Mouse (Mus musculus): ENCODE measurements around the gene Rfx8. TPM values are rescaled to one million over a fixed set of nuclear protein-coding genes. Genes with fewer than 3 reads are reported as not detected.

The Rfx8 gene
- total RNA-seq, 2 experiments from 2014 or later: not detected

DNA sequence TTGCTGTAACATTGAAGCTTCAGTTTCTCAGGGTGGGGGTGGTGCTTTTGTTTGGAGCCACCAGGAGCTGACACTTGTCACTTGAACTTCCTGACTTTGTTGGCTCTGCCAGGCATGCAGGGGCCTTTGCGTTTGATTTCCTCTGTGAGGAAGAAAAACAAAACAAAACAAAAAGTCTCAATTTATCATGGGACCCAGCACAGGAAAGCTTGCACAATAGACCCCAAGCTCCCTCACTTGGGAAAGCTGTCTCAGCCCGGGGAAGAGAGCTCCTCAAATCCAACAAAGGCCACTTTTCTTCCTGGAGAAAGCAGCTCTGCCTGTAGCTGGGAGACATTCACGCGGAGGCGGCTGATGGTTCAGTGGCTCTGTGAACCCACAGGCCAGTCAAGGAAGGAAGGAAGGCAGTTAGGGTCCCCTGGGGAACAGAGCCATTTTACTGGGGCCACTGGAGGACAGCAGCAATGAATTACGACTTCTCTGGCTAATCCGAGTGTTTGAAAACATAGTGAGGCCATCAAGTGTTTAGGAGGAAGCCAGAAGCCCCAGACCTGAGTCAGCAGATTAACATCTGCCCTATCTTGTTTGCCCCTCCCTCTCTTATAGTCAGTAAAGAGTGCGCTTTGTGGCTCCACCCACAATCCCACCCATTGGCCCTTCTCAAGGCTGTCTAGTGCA, 15.3 kb upstream of the Rfx8 start:
- no peak for ATAC-seq (replicated peaks; ENCODE audit: low FRiP score, poor library complexity, severe bottlenecking)

DNA sequence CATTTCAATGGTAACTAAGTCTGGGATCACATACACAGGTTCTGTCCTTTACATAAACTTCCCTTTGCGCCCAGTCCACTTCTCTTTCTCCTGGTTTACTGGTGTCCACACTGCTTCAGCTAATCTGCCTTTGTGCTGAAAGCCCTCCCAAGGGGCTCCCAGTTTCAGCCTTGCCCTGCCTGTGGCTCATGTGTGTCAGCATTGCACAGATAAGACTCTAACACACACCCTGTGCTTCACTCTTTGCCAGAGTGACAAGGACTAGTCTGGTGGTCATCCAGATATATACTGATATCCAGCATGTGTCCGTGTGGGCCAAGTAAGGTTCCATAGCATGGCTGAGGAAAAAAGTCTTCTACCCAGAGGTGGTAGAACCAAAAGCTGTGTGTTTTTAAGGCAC, 14.7 kb upstream of the Rfx8 start:
- ATAC-seq (replicated peaks; ENCODE audit: low FRiP score, poor library complexity, severe bottlenecking): no peak

DNA sequence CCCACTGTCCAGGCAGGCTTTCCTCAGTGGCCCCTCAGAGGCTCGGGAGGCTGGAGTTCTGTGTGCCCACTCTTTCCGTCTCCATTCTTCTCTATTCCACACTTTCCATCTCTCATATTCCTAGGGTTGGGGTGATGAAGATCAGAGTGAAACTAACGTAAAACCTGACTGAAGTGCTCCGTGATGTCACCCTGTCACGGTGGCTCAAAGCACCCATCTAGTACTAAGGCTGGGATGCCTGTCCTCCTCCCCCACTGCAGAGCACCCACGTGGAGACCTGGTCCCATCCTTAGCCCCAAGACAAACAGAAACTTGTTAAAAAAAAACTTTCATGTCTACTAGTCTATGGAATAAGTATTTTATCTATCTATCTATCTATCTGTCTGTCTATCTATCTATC, 14.1 kb upstream of the Rfx8 start:
- no peak for ATAC-seq (replicated peaks; ENCODE audit: low FRiP score, poor library complexity, severe bottlenecking)

DNA sequence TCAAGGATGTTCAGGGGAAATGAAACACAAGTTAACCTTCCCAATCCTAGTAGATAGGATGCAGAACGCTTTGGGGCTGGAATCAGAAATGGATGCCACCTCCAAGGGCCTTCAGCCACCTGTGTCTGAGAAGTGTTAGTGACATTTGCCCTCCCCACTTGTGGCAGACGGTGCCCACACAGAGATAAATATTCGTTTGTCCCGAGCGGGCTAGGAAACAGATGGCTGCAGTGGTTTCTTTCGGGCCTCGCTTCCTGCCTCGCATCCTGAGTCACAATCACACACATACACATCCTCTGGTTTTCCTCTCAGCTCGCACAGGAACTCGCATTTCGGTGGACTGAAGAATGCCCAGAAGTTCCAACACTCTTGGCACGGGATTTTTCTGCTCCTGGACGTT, 13.5 kb upstream of the Rfx8 start:
- no peak for ATAC-seq (replicated peaks; ENCODE audit: low FRiP score, poor library complexity, severe bottlenecking)

DNA sequence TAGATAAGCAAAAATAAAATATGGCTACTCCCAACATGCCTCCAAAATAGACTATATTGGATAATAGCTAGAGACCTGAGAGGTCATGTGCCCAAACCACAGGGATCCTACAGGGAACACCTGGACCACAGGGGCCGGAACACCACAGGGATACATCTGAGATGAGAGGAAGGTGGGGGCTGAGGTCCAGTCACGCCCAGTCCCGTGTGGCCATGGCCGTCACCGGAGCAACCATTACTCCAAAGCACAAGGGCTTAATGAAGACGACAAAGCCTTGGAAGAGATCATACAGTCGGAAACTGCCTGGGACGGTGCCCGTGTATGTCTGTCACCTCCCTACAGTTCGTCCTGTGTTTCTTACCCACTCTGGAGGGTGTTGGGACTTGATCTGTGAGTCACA, 13.1 kb upstream of the Rfx8 start:
- no peak for ATAC-seq (replicated peaks; ENCODE audit: low FRiP score, poor library complexity, severe bottlenecking)

DNA sequence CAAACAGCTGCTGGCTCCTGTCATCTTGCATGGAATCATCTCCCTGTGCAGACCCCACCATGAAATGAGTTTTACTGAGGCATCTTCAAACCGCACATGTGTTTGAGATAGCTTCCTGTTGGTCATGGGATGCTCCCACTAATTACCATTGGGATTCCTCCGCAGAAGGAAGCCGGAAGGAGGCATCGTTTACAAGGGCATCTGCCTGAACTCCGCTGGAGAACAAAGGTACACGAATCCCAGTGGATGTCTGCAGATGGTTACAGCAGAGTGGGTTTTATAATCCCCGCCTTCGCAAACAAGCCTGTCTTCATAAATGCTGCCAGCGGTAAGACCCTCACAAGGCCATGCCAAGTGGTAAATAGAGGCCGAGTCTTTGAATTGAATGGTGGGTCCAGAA, 11.3 kb upstream of the Rfx8 start:
- ATAC-seq (replicated peaks; ENCODE audit: low FRiP score, poor library complexity, severe bottlenecking): no peak

DNA sequence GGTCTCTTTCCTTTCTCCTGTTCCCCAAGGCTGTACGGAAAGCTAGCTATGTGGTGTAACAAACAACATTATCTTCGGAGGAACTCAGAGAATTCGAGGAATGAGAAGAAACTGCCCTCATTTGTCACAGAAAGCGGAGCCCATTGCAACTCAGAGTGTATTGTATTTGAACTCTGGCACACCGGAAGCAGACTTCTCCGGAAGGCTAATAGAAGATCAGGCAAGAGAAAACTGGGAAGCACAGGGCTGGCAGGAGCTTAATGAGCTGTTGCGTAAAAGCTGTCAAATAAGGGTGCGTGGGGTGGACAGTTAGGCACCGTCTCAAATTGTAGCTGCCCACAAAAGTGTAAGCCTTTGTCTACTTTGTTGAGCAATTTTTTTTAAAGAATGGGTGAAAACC, 10.7 kb upstream of the Rfx8 start:
- ATAC-seq (replicated peaks; ENCODE audit: low FRiP score, poor library complexity, severe bottlenecking): no peak

DNA sequence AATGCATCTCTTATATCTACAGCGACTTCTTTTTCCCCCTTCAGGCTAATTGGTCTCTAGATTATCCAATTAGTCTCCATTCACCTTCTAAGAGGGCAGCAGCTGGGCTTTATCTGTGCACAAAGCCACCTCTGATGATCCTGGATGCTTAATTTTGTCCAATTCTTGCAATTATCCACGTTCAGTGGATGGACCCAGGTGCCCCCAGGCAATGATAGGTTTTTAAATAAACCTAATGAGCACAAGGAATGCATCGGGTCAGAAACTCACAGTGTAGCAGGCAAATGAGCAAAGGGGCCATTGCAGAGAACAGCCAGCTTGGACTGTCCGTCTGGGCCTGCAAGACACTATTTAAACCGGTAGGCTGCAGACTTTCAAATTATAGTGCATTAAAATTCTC, 10.1 kb upstream of the Rfx8 start:
- no peak for ATAC-seq (replicated peaks; ENCODE audit: low FRiP score, poor library complexity, severe bottlenecking)

DNA sequence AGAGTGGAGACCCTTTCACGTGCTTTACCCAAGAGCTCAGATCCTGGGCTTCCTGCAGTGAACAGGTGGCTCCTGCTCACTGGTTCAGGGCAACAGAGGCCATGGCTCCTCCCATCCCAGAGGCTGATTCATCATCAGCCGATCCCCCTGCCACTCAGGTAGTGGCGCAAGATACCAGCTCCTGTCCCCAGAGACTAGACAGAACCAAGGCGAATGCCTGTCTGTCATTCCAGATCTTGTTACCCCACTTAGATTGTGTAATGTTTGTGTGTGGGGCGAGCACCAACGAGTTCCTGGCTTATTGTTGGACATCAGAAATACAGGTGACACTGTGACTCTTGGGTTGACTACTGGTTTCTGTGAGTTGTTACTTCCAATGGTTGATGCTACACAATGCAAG, 9.1 kb upstream of the Rfx8 start:
- no peak for ATAC-seq (replicated peaks; ENCODE audit: low FRiP score, poor library complexity, severe bottlenecking)

DNA sequence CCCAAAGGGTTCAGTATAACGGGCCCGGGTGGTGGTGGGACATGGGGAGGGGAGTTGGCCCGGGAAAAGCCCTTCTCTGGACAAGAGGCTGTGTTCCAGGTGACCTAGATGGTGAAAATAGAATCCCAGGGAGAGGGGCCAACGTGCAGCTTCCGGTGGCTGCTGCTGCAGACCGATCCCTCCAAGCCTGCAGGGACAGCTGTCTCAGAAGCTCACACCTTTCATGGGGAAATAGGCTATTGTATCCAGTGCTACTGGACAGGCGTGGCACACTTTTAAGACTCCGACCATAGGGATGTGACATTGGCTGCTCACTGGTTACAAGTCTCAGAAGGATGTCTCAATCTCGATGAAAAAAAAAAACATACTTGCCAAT, 542 bp upstream of the Rfx8 start:
- ATAC-seq (replicated peaks; ENCODE audit: low FRiP score, poor library complexity, severe bottlenecking): no peak

DNA sequence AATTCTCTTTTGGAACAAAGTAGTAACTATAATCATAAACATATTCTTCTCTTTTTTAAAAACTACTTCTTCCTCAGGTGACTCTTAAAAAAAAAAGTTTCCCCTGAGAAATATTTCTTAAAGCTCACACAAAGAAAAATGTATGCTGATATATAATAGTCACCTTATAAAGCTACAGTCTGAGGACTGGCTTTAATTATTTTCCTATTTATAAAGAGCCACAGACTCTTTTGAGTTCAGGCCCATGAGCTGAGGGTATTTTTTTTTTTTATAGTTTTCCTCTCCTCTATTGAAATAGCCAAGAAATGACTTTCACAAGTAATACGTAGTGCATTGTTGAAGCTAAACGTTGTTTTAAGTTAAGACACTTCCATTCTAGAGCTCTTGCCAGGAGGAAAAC, 611 bp downstream of the Rfx8 start:
- no peak for ATAC-seq (replicated peaks; ENCODE audit: low FRiP score, poor library complexity, severe bottlenecking)

DNA sequence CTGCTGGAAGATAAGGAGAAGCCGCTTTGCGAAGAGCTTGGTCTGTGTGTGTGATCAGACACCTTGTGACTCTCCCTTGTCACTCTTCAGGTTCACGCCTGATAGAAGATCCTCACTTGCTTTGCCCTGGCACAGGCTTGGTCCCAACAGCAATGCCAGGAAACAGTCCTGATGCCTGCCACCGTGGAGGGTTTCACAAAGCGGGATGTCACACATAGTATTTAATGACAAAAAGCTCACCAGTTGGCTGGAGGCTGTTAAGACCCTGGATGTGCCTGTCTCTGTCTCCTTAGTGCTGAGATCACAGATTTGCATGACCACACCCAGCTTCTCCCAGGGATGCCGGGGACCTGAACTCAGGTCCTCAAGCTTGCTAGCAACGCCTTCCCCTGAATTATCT, 5.2 kb downstream of the Rfx8 start:
- no peak for ATAC-seq (replicated peaks; ENCODE audit: low FRiP score, poor library complexity, severe bottlenecking)

DNA sequence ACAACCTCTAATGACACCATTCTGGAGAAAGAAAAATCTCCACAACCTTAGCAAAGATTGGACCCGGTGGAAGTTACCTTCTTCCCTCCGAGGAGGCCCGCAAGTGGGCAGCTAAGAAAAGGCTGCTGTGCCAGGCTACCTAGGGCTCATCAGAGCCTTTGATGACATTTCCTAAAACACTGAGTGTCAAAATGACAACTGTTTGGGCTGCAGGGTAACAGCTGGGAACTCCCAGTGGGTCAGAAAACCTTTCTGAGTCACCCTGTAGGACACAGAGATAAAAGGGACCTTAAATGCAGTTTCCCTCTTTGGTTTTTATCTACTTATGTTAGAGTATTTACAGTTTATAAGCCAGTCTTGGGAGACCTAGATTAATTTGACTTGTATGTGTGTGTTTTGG, 6.1 kb downstream of the Rfx8 start:
- ATAC-seq (replicated peaks; ENCODE audit: low FRiP score, poor library complexity, severe bottlenecking): no peak

DNA sequence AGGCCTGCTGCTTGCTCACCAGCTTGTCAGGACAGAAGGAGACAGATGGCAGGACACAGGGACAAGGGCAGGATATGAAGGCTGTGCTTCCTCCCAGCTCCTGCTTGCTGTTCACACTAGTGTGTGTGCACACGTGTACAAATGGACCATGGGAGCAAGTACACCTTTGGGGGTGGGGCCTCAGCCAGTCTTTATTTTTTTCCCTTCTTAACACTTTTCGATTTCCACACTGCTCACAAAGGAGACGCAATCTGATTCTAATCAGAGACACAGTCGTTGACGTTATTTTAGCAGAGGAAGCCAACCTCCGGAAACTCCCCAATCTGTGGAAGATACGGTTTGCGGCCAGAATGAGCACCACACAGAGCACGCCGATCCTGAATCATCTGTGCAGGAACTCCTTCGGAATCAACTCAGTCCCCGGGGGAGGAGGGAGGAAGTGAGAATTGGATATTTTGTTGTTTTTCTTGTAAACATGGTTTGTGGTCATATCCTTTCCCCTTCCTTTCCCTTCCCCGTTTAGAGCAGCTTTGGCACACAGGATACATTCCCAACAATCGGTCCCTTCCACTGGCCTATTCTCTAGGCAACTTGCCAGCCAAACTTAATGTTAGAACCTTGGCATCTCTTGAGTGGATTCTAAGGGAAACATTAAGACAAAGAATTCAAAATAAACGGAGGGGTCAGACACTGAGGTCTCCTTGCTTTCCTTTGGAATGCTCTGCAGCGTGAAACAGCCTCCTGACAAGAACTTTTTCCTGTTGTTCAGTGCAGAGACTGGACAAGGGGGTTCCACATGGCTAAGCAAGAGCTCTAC, 6.7 kb downstream of the Rfx8 start:
- ATAC-seq (replicated peaks; ENCODE audit: low FRiP score, poor library complexity, severe bottlenecking): no peak

DNA sequence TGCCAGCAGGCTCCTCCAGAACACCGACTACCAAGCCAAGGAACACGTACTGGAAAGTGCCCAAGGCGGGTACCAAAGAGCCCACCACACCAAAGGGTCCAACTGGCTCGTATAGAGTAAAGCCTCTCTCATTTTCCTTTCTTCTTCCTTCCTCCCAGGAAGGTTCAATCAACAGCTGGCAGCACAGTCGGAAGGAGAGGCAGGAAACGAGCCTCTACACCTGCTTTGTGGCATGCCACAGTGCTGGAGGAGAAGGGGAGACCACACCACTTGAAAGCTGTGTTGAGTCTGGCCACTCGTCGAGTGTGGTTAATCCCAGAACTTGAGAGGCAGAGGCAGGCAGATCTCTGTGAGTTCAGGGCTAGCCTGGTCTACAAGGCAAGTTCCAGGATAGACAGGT, 7.5 kb downstream of the Rfx8 start:
- no peak for ATAC-seq (replicated peaks; ENCODE audit: low FRiP score, poor library complexity, severe bottlenecking)

DNA sequence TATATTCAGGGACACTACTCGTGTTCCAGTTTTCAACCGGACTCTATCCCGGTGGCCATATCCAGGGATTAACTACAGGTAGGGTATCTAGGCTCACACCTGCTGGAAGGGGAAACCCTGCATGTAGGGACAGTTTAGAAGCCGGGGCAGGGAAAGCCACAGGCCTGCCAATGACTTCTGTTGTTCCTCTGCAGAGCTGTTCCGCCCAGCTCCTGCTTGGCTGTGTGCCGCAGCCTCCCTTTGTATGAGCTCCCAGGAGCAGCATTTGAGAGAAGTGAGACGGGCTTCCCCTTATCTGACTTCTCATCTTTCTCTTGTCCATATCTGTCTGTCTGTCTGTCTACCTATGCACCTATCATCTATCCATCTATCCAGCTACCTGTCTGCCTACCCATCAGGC, 8.5 kb downstream of the Rfx8 start:
- ATAC-seq (replicated peaks; ENCODE audit: low FRiP score, poor library complexity, severe bottlenecking): no peak

DNA sequence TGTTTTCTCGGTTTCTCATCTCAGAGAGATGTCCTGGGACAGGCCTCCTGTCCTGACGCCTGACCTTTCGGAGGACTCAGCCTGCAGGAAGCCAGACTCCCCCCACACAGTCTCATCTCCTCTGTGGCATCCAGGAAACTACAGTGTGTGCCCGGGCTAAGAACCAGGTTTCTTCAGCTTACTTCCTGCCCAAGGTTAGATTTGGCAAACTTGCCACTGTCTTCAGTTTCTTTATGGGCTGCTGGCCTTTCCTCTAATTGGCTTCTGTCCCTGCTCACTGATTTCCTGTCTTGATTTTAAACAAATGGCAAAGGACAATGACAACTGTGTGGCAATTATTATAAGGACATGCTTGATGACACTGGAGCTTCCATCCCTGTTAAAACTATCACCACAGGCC, 10.2 kb downstream of the Rfx8 start:
- no peak for ATAC-seq (replicated peaks; ENCODE audit: low FRiP score, poor library complexity, severe bottlenecking)

DNA sequence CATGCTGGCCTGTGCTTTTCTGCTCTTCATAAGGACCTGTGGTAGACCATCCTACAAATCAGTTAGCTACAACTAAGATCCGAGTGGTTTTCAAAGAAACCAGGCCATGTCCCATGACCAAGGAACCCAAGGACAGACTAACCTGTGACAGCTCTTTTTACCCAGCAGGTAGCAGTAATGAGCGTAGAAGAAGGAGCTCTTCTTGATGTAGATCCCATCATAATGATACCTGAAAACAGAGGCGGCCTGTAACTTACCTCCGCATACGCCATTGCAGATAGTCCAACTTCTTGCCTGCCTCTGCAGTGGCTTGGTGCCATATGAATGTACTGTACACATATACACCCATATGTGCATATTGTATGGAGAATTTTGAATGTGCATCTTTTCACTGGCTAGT, 10.8 kb downstream of the Rfx8 start:
- no peak for ATAC-seq (replicated peaks; ENCODE audit: low FRiP score, poor library complexity, severe bottlenecking)

DNA sequence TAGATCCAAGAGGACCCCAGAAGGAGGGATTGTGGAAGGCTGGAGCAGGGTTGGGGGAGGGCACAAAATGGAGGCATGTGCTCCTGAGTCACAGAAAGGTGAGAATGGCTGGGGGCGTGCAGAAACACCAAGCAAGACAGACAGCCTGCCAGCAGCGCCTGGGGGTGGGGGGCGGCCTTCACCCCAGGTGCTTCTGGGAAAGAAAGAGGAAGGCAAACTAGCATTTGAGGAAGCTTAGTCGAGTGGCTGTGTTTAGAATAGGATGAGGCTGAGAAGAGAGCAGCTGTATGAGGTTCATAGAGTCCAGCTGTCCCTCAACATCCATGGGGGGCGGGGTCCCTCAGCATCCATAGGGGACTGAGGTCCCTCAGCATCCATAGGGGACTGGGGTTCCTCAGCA, 12.0 kb downstream of the Rfx8 start:
- ATAC-seq (replicated peaks; ENCODE audit: low FRiP score, poor library complexity, severe bottlenecking): no peak

DNA sequence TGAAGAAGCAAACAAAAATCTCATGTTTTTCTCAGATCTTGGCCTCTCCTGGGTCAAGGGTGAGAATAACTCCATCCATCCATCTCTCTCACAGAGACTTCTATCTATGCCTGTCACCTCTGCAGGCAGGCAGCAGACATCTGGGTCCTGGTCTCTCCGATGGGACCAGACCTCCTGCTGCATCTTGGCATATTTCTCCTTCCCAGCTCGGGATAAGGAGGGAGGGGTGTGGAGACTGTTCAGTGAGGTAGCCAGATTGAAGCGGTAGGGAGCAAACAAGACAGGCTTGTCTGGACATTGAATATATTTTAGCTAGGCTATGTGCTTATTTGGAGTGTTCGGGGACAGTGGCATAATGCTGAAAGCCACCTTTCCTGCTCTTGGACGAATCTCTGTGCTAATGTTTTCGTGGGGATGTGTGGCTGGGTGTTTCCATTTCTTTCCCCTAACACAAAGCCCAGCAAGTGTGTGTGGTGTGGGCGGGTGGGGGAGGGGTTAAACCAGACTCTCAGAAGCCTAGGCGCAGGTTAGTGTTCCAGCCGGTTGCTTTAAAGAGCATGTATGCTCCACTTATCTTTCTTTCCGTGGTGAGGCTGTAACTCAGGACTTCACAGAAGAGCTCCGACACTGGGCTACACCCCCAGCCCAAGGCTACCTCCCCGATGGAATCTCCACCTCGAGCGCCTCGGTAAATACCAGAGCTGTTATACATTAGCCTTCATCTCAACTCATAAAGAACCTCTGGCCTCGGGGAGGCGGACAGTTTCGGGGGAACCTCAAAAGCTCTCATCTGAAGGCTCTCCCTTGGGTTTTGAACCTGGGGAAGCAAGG, 18.4 kb downstream of the Rfx8 start:
- ATAC-seq (replicated peaks; ENCODE audit: low FRiP score, poor library complexity, severe bottlenecking): no peak

DNA sequence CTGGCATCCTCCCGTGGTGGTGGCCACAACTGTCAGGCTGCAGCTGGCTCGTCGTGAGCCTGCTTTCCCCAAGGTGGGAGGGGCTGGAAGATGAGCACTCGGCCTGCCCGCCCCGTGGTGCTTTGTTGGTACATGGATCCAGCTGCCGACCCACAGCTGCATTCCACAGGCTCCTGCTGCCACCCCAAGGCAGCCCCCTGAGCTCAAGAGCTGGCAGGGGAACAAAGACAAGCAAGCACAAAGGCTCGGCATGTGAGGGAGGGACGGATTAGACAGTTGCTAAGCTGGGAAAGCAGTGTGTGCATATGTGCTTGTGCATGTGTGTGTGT, 19.6 kb downstream of the Rfx8 start:
- ATAC-seq (replicated peaks; ENCODE audit: low FRiP score, poor library complexity, severe bottlenecking): no peak

All from erythroblast, adult 5-6 weeks (primary cell).